Mouse (Mus musculus) liver, embryonic 13.5 days (tissue): ENCODE results near the gene Fbxo31. TPM values are rescaled to one million over a fixed set of nuclear protein-coding genes. Genes with fewer than 3 reads are reported as not detected.
A peak's percentile ranks its signal among the peaks of the same experiment; 100 is the strongest.

Experiments used
- ATAC-seq: fragments of 200-750 bp; cut with Nextera tagmentation; 2 replicates; pipeline ENCODE4 v1.8.0; 2017; ENCODE audit warnings: low read depth, mild to moderate bottlenecking, moderate number of reproducible peaks, moderate library complexity
- DNase-seq: peaks from one replicate; pipeline ENCODE4 v3.0.0; 2022
- H3K27ac ChIP-seq: fragments of 300-500 bp; sonication (generic); 2 replicates; pipeline ENCODE4 v1.5.1; 2015; ENCODE audit warnings: moderate library complexity, mild to moderate bottlenecking, inconsistent platforms
- H3K27me3 ChIP-seq: fragments of 300-500 bp; sonication (generic); 2 replicates; pipeline ENCODE4 v1.6.1; 2015; ENCODE audit warnings: mild to moderate bottlenecking, inconsistent platforms
- H3K36me3 ChIP-seq: fragments of 300-500 bp; sonication (generic); 2 replicates; pipeline ENCODE4 v1.6.1; 2015; ENCODE audit warnings: mild to moderate bottlenecking, inconsistent platforms
- H3K4me1 ChIP-seq: fragments of 300-500 bp; sonication (generic); replicated peaks from 2 replicates; pipeline ENCODE4 v1.6.1; 2015; ENCODE audit warnings: inconsistent platforms
- H3K4me2 ChIP-seq: fragments of 300-500 bp; sonication (generic); 2 replicates; pipeline ENCODE4 v1.6.1; 2015; ENCODE audit warnings: inconsistent platforms, mild to moderate bottlenecking, moderate library complexity
- H3K4me3 ChIP-seq: fragments of 300-500 bp; sonication (generic); replicated peaks from 2 replicates; pipeline ENCODE4 v1.5.1; 2015; ENCODE audit warnings: mild to moderate bottlenecking, inconsistent platforms
- H3K9ac ChIP-seq: fragments of 300-500 bp; sonication (generic); 2 replicates; pipeline ENCODE4 v1.6.1; 2015; ENCODE audit warnings: mild to moderate bottlenecking, inconsistent platforms
- H3K9me3 ChIP-seq: fragments of 300-500 bp; sonication (generic); replicated peaks from 2 replicates; pipeline ENCODE4 v1.6.1; 2016; ENCODE audit warnings: inconsistent platforms
- WGBS: fragments of 180-500 bp; shearing (Covaris S2); methylation state at CpG from one replicate; pipeline ENCODE4 v1.1.7; 2015; ENCODE audit not compliant: insufficient replicate concordance; 5-methylcytosine and 5-hydroxymethylcytosine counted together
- polyA plus RNA-seq: library from polyadenylated mRNA; unstranded; fragments of >200 nt; fragmentation: Nextera tagmentation; extraction: Ambion mirVana; gene quantifications from 2 replicates; pipeline ENCODE4 v1.2.1, GENCODE M21; 2015

Fbxo31 gene
- polyA plus RNA-seq, 1 experiment from 2014 or later = 10.4 TPM

GRCm38 (mm10) chr8:121525111-121525818, 53.3 kb downstream of the Fbxo31 start:
- no peak for DNase-seq
- H3K9ac ChIP-seq = no peak overlapping the region
- no peaks in the 10 kb centered on the region for H3K4me1 ChIP-seq
- H3K9me3 ChIP-seq = no peaks in the 10 kb centered on the region
- no peak overlapping the region for H3K27ac ChIP-seq
- no peak overlapping the region for H3K4me3 ChIP-seq
- no peaks in the 10 kb centered on the region for H3K36me3 ChIP-seq
- no peaks in the 10 kb centered on the region for H3K27me3 ChIP-seq
- ATAC-seq = no peak
- no peak overlapping the region for H3K4me2 ChIP-seq
- WGBS = 55% methylated on average over 18 of the region's 18 CpGs

DNA sequence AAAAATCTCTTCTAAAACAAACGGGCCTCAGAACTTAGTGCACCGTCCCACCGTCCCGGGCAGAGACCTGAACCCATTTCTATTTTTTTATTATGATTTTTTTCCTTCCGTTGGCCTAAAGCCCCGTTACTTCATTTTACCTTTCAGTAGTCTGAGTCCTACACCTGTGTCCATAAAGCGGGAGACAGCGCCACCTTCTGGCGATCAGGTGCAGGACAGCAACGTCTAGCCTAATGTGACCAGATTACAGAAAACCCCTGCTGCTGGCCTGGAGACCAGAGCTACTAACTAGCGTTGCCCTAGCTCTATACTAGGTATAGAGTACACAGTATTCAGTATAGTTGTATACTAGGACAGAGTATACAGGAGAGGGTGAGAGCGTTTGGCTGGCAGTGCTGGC, 65.2 kb downstream of the Fbxo31 start:
- no peak overlapping the region for H3K4me3 ChIP-seq
- no peaks in the 10 kb centered on the region for H3K4me1 ChIP-seq
- no peak overlapping the region for H3K9ac ChIP-seq
- DNase-seq = peak; percentile 26
- no peak overlapping the region for H3K27ac ChIP-seq
- no peaks in the 10 kb centered on the region for H3K36me3 ChIP-seq
- ATAC-seq = no peak
- H3K9me3 ChIP-seq = no peaks in the 10 kb centered on the region
- H3K4me2 ChIP-seq = no peak overlapping the region
- H3K27me3 ChIP-seq = peaks cover 11% of the 10 kb centered on the region; the same call in 1 of the 2 replicates
- 10% methylated on average over 12 of the region's 12 CpGs for WGBS

DNA sequence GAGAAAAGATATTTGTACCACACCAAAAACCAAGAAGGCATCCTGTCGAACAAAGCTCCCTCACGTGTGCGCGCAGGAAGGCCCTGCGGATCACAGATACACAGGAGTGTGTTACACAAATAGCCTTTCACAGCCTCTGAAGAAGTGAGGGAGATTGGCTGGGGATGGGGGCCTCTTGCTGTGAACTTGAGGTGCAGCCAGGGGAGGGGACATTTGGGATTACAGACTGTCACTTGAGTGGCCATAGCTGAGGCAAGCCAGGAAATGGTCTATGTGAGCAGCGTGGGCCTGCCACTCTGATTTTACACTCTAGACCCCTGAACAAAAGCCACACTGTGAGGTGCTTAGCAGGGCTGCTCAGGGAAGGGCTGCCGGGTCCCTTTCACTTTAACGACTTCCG, 66.9 kb downstream of the Fbxo31 start:
- Histone ChIP-seq H3K27ac (no peak overlapping the region), H3K36me3 (no peaks in the 10 kb centered on the region), H3K9ac (no peak overlapping the region), H3K4me1 (no peaks in the 10 kb centered on the region; the same call in 1 of the 2 replicates), H3K4me3 (no peak overlapping the region), H3K9me3 (no peaks in the 10 kb centered on the region), H3K4me2 (no peak overlapping the region), H3K27me3 (peaks cover 11% of the 10 kb centered on the region; the same call in 1 of the 2 replicates)
- DNase-seq (no peak), ATAC-seq (no peak)
- 51% methylated on average over 9 of the region's 9 CpGs for WGBS

Other genes starting within 250 kb of the Fbxo31 start
- gene 1700018B08Rik, start 34.5 kb downstream of the Fbxo31 start, polyA plus RNA-seq = not detected in 2 replicates
- gene Map1lc3b, start 11.6 kb upstream of the Fbxo31 start, polyA plus RNA-seq = 135 and 144 TPM in 2 replicates
- 1.6 and 1.7 TPM in 2 replicates for gene Zcchc14, start 74.1 kb upstream of the Fbxo31 start, polyA plus RNA-seq
- 0.14 and 0.31 TPM in 2 replicates for gene Jph3, start 150.8 kb upstream of the Fbxo31 start, polyA plus RNA-seq